Mouse (Mus musculus): ENCODE measurements around the gene Cbarp.

Gene Cbarp

DNA sequence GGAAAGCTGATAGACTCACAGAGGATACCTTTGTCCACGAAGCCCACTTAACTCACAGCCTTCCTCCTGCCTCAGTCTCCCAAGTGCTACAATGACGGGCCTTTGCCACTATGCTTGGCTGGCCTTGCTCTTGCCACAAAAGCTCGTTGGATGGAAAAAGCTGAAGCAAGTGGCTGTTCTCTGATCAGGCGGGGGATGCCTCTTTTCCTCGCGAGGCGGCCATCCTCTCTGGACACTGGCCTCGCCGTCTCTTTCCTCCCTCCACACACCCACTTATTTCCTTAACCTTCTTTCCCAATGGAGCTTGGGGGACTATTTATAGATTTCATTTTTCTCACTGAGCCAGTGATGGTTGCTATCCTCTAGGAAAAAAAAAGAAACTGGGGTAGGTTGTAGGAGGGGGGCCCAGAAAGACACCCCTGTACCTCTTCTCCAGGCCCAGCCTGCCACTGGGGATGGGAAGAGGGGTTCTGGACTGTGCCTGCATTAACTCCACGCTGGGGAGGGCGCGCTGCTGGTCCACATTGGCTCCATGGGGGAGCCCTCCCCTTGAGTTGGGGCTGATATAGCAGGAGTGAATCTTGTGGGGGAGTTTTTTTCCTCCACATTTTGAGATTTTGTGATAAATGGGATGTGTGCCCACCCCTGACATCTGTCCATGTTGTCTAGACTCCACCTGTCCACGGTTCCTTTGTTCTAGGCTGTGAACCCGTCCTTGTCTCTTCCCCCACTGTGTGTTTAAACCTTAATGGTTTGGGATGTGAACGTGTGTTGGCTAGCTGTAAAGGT, 16.7 kb upstream of the Cbarp start:
- no peak for DNase-seq (ENCODE audit: low spot score)

DNA sequence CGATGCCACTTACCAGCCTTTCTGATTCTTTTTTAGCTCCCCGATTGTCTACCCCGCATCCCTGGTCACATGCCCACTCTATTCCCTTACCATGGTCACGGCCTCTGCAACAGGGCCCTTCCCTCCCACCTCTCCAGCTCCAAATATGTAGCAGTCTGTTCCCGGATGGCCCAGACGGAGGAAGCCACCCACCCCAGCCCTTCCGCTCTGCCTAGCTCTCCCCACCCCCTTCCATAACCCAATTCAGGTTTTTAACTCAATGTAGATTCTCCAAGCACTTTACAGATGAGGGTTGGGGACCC, 16.1 kb upstream of the Cbarp start:
- DNase-seq (ENCODE audit: low spot score), result no peak

DNA sequence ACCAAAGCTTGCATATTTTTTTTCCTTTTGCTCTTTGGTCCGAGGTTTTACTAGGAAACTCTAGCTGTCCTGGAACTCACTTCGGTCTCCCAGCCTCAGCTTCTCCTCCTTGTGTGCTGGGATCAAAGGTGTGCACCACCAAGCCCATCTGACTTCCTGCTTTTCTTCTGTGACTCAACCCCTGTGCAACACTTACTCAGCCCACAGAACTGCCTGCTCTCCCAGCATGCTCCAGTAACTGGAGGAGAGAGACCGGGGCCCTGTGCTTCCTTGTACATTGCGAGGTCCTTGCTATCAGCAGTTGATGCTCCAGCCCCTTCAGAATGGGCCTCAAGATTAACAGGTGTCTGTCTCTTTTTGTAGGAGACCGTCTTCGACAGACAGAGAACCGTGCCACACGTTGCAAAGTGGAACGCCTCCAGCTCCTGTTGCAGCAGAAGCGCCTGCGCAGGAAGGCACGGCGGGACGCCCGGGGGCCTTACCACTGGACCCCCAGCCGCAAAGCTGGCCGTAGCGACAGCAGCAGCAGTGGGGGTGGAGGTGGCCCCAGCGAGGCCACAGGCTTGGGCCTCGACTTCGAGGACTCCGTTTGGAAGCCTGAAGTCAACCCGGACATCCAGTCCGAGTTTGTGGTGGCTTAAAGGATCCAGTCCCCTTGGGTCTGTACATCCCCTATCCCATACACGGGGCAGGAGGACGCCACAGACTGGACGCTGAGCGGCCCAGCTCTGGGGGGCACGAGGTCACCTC, 15.5 kb upstream of the Cbarp start:
- no peak for DNase-seq (ENCODE audit: low spot score)

DNA sequence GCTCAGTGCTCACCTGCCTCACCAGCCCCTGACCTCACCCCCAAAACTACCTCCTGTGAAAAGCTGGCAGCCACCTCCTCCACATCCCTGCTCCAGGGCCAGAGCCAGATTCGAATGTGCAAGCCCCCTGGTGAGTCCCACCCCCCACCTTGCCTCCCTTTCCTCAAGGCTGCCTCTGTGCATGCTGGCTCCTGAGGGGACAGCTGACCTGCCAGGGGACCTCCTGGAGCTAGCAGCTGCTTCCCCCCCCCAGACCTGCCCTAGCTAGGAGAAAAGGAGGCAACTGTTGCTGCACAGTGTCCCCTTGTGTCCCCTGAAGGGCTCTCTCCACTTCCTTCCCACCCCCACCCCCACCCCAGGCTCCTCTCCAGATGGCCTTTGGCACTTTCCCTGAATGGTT, 14.6 kb upstream of the Cbarp start:
- no peak for DNase-seq (ENCODE audit: low spot score)

DNA sequence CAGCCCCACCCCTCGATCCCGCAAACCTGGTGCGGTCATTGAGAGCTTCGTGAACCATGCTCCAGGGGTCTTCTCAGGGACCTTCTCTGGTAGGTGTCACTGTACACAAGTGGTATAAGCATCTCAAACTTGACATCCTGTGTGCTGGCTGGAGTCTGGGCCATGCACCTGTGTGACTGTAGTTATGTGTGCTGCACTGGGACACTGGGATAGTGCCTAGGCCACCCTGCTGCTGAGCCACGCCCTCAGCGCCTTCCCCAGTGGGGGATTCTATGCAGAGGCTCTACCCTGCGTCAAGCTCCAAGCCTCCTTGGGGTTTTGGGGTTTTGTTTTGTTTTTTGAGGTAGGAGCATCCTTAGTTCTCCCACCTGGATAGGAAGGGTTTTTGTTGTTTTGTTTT, 13.7 kb upstream of the Cbarp start:
- no peak for DNase-seq (ENCODE audit: low spot score)

DNA sequence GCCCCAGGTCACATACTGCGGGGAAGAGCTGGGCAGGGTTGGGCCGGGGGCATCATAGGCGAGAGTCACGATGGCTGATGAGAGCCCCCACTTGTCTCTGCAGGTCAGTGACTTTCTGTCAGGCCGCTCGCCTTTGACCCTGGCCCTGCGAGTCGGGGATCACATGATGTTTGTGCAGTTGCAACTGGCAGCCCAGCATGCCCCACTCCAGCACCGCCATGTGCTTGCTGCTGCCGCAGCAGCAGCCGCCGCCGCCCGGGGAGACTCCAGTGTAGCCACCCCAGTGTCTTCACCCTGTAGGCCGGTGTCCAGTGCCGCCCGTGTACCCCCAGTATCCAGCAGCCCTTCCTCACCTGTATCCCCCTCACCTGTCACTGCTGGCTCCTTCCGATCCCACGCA, 13.1 kb upstream of the Cbarp start:
- DNase-seq (ENCODE audit: low spot score), result no peak

DNA sequence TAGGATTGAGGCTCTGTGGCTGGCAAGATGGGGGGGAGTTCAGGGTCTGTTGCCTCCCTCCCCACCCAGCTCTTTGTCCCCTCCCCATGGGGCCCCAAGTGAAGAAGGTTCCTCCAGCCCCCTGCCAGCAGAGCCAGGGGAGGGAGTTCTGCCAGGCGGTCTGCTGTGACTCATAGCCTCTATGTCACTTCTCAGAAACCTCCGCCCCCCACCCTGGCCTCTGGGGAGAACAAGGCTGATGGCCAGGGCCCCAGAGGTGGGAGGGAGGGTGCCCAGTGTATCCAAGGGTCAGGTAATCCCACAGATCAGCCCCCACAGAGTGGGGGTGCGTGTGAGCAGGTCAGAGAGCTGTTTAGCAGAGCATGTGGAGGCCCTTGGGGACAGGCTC, 12.2 kb upstream of the Cbarp start:
- DNase-seq (ENCODE audit: low spot score), result no peak

DNA sequence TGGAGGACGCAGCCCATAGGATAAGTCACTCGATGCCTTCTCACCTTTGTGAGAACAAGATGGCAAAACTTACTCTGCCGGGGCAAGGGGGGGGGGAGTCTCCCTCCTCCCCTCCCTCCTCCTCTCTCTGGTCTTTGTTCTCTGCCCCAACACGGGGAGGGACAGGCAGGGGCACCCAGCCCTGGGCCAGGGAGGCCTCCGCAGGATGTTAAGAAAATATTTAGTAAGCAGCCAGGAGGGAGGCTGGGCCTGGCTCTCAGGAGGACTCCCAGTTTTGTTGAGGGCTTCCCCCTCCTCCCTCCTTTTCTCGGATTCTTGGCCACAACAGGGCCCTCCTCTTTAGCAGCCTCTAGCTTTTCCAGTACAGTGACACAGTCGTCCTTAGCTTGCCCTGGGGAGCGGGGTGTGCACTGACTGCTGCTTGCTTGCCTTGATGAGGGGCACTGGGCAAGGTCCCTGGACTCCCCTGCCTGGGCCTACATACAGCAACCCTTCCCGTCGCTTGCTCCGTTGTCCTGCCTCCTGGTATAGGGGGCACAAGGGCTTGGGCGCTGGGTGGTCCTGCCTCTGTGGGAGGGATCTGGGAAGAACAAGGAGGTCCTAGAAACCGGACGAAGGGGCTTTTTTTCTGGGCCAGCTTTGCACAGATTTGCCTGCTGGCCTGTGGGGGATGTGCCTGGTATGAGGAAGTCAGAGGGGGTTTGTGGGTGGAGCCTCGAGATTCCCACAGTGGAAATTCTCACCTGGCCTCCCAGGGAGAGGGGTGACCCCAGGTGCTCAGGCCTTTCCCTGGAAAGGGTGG, 11.6 kb upstream of the Cbarp start:
- peak; percentile 39 for DNase-seq (ENCODE audit: low spot score)

DNA sequence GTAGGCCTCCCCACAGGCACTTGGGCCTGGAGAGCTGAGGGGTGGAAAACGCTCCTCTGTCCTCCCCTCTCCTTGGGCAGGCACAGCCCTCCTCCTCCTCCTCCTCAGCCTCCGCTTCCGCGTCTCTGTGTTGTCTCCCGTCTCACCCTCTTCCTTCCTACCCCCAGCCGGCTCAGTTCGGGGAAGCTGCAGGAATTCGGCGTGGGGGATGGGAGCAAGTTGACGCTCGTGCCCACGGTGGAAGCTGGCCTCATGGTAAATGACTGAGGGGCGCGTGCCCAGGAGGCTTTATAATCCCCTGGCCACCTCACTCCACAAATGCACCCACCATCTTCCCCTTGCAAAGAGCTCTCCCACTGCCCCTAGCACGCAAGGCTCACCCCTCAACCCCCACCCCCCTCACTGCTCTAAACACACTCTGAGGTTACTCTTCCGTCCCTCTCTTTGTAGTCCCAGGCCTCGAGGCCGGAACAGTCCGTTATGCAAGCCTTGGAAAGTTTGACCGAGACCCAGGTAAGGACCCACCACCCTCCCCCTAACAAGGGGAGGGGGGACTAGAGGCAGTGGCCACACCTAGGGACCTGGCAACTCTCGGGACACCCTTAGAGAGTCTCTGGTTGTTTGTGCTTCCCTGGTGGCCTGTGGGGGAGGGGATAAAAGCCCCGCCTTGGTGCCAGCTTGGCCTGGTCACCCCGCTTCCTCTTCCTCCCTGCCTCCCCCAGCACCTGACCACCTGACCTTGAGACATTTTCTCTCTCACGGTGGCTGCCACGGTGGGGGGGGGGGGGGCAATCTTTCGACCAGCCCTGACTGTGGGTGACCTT, 10.8 kb upstream of the Cbarp start:
- peak; percentile 33 for DNase-seq (ENCODE audit: low spot score)

DNA sequence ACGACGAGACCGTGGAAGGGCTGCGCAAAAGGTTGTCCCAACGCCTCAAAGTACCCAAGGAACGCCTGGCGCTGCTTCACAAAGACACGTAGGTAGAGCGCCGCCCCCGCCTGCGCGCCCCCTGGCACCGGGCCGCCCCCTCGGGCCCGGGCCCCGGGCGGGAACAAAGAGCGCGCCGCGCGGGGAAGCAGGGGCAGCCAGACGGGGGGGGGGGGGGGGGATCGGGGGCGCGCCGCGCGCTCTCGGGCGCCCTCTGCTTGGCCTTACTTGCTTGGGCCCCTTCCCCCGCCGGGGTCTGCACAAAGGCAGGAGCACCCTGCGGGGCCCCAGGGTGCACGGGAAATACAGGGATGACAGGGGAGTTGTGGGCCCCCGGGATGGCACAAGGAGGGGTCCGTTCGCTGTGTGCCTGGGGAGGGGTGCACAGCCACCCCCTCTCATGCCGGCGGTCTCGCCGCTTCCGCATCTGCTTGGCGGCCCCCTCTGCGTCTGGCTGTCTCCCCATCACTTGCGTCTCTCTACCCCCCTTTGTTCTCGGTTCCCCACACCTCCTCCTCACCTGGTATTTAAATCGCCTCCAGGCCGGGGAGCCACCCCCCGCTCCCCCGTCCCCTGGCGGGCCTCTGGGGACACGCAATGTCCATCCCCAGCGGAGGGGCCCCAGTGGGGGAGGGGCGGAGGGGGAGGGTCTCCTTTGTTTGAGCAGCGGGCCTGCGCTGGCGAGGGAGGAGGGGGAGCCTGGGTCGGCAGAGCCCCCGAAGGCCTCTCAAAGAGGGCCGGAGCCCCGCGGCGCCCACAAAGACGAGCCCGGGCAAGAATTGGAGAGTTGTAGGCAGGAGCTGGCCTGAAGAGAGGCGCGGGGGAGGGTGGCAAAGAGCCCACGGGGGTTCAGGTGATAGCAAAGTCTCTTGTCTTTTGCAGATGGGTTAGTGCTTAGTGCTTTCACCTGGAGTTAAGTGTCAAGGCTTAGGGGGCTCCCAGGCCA, 9.9 kb upstream of the Cbarp start:
- DNase-seq (ENCODE audit: low spot score), result peak; percentile 67

DNA sequence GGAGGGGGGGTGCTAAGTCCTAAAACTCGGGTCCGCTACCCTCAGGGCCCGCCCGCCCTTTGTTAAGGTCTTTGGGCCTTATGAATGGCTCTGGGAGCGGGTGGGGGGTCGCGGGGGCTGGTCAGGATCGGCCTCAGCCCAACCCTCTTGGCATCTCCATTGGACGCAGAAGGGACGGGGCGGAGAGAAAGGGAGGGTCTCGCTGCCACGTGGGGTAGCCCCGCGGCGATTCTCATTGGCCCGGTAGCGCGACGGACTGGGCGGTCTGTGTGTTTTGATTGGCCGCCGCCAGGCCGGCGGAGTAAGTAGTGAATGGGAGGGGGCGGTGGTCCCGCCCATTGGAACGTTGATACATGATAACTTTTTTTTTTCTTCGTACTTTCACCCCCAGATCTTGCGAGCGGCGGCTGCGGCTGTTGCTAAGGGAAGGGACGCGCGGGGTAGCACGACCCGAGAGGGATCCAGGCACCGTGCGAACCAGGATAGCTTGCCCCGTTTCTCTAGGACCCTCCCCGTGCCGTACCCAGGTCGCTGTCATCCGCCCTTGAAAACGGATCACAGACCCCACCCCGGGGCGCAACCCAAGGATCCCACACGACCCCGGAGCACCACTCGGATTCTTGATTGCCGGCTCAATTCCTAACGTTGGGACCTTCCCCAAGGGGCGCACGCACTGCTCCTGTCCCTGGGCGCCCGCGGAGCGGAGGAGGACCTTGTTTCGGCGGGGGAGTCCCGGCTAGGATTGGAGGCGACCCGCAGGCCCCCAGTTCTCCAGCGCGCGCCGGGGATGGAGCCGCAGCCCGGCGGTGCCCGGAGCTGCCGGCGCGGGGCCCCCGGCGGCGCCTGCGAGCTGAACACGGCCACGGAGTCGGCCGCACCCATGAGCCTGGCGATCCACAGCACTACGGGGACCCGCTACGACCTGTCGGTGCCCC, 8.9 kb upstream of the Cbarp start:
- DNase-seq (ENCODE audit: low spot score), result peak; percentile 98

DNA sequence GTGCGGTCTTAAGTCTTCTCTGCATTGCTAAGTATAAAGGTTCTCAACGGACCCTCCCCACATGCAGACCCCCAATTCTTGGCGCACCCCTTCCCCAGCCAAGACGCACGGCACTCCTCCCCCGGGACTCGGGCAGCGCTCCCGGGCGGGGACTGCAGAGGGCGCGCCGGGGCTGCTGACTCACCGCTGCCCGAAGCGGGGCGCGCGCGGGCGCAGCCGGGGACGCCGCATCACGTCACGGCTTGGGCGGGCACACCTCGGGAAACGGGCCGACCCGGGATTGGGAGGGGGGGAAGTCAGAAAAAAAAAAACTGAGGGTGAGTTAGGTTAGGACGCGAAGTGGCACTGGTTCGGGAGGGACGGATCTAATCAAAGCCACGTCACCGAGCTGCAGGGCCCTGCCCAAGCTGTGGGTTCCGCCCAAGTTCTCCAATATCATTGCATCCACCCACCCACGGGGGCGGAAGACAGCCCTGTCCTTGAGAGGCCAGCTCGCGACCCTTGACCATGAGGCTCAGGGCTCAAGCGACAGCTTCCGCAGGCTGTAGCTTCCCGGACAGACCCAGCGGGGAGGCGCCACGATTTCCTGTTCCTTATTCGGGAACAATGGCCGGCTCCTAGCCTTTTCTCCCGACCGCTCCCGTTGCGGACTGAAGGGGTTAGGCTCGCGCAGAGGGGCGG, 8.1 kb upstream of the Cbarp start:
- peak; percentile 92 for DNase-seq (ENCODE audit: low spot score)

DNA sequence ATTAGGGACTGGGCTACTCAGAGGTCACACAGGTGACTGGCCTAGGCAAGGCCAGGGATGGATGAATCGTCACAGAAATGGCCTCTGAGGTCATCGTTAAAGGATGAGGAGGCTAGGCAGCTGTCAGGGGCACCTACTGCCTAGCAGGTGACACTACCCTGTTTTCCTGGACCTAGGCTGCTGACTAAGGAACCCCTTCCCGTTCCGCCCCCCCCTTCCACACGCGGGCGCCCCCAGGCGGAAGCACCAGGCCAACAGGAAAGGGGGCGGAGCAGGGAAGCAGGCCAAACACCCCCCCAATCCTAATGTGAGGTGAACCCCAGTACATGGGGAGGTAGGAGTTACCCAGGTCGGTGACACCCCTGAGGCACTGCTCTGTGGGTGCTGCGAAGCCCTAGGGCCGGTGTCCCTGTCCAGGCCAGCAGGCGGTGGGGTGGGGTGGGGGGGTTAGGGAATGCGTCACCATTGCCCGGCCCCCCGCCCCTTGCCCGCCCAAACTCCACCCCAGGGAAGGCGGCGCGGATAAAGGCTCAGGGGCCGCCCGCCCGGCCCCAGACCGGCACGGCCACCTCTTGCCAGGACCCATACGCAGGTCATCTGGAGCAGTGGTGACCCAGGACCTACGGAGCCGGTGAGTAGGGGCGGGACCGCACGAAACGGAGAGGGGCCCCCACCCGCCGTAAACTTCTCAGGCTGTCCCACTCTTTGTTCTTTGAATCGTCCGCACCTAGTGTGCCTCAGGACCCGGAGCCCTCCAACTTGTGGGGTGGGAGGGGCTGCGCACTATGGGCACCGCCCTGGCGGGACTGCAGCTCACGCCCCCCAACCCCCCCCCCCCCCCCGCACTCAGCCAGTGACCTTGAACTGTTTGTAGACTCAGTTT, 7.3 kb upstream of the Cbarp start, which contains the start of gene Midn:
Gene Midn, plus strand, starts transcription at position 554 of the 883 bp plus-strand sequence.
- DNase-seq (ENCODE audit: low spot score), result peak; percentile 59

DNA sequence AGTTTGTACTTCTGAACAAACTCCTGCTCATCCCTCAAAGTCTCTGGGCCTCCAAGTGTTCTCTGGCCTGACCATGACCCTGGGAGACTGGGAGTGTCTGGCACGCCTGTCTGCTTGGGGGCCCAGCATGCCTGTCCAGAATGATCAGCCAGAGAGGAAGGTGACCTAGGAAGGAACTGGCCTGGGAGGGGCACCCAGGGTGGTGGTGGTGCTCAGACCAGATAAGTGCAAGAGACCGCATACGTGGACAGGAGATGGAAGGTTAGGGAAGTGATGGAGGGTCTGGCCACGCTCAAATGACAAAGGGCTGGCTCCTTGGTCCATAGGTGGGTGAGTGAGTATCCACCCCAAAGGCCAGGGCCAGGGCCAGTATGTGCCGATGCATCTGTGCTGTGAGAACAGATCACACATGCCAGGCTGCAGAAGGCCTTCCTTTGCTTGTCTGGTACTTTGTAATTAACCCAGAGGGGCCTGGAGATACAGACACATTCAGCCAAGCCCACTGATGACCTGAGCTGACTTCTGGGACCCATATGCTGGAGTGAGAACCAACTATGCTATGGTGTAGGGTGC, 6.6 kb upstream of the Cbarp start:
- no peak for DNase-seq (ENCODE audit: low spot score)

DNA sequence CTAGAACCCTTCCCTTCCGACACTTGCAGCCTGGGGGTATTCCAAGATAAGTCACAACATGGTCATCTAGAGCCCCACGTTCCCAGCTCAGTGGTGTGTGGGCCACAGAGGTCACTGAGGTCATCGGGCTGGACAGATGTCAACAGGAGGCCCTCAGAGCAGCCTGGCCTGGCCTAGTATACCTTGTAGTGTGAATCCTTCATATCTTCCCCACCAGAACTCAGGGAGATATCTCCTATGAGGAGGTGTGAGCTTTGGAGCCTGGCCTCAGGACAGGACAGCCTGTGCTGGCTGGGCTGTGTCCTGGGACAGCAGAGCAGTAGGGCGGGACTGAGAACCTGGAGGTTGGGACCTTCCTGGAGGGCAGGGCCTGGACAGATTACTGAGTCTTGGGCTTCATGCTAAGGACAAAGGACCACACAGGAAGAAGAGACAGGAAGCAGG, 6.0 kb upstream of the Cbarp start:
- DNase-seq (ENCODE audit: low spot score), result no peak

DNA sequence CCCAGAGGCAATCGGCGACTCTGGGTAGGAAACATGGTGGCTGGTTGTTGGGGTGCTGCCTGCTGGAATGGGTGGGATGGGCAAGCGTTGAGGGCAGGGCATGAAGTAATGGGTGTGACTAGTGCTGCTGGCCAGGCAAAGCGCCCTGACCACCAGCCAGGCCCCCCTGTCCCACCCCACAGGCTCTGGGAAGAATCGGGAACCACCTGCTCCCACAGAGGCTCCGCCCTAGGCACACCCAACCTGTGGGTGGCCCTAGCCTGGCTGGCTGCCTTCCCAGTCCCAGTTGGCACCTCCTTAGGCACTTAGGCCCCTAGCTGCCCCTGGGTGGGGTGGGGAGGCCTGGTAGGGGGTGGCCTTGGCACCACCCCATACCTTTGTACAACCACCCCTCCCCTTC, 5.3 kb upstream of the Cbarp start:
- no peak for DNase-seq (ENCODE audit: low spot score)

Data from T-cell, adult 2 months (primary cell).